Mouse (Mus musculus): ENCODE measurements around the gene Tsacc. TPM values are rescaled to one million over a fixed set of nuclear protein-coding genes. Genes with fewer than 3 reads are reported as not detected.
"Not testable (repeated sequence)": the region's sequence is repeated elsewhere in the genome, so short reads cannot be mapped to it uniquely, and the experiment has no call there.

Gene Tsacc
- total RNA-seq (2015), result 10.3 and 12.2 TPM in 2 replicates
- 4.1 and 5.3 TPM in 2 replicates for total RNA-seq (2017)

DNA sequence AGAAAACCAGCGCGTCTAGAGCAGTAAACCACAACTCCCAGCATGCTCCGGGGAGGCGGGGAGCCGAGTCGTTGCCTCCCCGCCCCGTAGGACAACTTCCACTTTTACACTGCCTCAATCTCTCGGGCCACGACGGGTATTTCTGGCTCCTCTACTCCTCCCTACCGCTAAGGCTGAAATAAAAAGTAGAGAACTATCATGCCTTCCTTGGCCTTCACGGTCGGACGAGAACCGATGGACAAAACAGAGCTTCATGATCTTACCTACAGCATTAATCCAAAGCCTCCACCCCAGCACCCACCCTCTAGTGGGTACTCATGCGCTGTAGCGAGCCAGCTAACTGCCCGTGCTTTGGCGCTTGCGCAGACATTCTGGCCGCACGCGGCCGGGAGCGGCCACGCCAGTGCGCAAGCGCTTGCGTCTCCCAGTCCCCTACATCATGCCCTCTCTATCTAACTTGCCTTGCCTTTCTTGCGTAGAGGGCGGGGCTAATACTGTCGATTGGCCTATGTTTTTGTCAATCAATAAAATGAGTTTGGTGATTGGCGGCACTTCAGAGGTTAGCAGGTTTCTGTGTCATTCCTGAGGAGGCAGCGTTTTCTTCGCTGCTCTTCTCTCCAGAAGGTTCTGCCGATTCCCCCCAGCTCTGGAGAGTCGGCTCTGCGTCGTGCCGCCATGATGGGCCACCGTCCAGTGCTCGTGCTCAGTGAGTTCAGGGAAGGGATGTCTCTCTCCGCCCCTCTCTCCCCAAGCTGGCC lies at the start of gene Tsacc, which contains the start of gene Cct3:
Tsacc (minus strand) TSS at position 439 of the 758 bp plus-strand sequence.
Cct3 (plus strand) TSS at position 556 of the 758 bp plus-strand sequence.
- ATAC-seq (replicated peaks; ENCODE audit: poor library complexity), result peak; percentile 83

DNA sequence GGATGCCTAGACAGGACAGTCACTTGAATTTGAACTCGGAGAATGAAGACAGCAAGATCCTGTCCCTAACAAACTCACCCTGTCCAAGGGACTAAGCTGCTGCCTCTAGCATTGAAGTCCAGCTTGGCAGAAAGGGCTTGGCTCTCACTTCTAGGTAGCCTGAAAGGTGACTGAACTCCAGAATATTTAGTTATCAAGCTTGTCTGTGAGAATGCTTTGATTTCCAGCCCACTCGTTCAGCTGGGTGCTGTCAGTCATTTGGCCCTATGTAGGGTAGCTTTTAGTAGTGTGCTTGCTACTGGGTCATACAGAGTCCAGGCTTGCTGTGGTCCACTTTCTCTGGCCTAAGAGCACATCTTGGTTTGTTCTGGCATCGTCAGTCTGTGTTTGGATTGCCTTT lies 42.2 kb upstream of the Tsacc start:
- no peak for ATAC-seq (replicated peaks; ENCODE audit: poor library complexity)

DNA sequence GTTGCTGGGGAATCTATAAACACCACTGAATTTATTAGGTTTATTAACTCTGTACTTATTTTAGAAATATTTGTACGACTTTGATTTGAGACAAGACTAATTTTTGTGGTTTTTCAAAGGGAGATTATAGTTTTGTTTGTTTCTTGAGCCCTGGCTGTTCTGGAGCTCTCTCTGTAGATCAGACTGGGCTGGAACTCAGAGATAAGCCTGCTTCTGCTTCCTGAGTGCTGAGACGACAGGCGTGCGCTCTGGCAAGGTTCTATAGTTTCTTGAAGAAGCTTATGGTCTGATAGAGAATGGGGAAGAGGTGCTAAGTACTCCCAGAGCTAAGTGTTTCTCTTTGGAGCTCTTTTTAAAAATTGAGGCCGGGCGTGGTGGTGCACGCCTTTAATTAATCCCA lies 41.5 kb upstream of the Tsacc start:
- peak; percentile 61 for ATAC-seq (replicated peaks; ENCODE audit: poor library complexity)

DNA sequence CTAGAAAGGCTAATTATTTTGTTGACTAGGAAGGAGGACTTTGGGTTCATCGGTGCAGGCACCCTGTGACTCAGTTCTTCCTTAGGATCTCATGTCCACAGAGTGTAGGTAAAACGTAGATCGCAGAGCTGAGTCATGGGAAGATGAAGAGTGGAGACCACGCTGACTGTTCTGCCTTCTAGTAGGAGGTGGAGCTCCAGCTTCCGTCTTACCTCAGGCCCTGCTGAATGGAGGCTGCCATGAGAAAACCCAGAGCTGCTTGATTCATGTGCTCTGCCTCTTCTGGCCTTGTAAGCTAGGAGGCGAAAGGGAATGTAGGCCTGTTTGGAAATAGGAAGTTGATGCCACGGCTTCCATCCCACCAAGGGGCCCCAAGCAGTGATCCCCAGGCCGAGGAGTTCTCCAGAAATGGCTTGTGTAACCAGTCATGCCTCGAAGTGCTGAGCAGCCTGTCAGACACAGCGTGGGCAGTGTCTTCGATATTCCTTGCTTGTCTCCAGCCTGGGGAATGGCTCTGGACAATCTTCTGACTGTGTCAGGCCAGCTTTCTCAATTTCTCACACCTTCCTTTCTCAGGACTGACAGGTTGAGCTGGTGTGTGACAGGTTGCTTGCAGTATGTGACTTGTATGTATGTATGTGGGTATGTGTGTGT lies 40.7 kb upstream of the Tsacc start:
- ATAC-seq (replicated peaks; ENCODE audit: poor library complexity), result peak; percentile 27

DNA sequence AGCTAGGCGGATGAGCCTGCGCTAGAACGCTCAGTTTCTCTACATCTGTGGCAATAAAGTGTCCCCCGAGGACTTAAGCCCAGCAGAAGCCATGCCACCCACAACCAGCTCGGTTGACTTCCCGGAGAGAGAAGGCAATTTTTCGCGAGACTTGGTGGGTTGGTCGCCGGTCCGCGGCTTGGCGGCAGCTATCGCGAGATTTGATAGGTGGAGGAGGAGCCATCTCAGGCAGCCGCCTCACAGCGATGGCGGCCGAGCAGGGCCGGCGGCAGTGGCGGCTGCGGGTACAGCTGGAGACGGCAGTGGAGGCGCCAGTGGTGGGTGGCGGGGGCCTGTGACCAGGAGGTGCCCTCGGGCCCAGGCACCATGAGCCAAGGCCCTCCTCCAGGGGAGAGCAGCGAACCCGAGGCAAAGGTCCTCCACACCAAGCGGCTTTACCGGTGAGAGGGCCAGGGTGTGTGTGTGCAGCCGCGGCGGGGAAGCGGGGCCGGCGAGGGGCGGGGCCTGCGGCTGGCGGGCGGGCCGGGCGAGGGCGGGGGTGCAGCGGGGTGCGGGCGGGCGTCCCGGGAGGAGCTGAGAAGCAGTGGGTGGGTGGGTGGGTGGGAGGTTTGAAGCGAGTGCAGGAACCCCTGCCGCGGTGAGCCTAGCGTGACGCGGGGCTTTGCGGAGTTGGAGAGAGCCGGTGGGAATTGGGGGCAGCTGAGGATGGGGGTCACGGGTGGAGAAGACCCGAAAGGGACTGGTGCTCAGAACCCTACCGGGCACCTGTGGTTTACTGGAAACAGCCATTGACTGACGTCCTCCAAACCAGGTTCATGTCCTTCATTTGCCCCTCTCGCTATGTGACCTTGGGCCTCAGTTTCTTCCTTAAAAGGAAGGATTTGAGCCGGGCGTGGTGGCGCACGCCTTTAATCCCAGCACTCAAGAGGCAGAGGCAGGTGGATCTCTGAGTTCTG lies 39.5 kb upstream of the Tsacc start, which contains the start of the genes Tmem79 and Smg5:
Tmem79 (minus strand) TSS at position 91 of the 956 bp plus-strand sequence.
Smg5 (plus strand) TSS at position 203 of the 956 bp plus-strand sequence.
- ATAC-seq (replicated peaks; ENCODE audit: poor library complexity), result peak; percentile 79

DNA sequence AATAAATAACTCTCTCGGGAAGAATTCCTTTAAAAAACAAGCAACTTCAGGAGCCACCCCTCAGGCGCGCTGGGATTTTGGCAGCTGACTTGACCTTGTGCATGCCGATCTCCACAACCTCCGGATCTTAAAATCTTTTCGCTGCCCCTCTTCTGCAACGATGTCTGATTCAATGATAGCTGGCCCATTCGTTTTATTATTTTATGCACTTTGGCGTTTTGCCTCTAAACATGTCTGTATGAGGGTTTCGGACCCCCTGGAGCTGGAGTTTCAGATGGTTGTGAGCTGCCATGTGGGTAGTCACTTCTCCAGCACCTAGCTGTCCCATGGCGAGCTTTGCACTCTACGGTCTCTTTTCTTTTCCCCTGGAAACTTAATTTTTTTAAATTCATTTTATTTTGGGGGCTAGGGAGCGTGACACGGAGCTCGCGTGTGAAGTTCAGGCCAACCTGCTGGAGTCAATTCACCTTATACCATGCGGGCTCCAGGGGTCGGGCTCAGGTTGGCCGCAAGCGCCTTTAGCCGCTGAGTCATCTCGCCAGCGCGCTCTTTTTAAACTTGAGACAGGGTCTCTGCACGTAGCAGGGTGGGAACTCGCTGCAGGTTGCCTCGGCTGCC lies 38.7 kb upstream of the Tsacc start:
- peak; percentile 29 for ATAC-seq (replicated peaks; ENCODE audit: poor library complexity)

DNA sequence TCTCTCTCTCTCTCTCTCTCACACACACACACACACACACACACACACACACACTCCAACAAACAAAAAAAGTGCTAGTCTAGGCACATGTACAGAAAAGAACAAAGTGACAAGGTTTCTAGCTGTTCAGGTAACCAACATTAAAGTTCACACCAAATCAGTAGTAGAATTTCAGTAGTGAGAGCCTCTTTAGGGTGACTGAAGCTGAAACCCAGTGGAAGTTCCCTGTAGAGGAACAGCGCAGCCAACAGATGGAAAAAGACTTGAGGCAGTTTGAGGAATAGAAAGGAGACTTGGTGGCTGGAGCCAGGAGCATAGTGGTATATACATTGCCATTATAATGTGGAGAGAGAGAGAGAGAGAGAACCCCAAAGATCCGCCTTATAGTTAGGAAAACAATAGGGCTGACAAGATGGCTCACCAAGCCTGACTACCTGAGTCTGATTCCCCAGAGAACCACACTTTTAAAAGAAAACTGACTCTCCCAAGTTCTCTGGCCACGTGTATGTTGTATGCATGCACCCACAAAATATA lies 38.2 kb upstream of the Tsacc start:
- ATAC-seq (replicated peaks; ENCODE audit: poor library complexity), result no peak

DNA sequence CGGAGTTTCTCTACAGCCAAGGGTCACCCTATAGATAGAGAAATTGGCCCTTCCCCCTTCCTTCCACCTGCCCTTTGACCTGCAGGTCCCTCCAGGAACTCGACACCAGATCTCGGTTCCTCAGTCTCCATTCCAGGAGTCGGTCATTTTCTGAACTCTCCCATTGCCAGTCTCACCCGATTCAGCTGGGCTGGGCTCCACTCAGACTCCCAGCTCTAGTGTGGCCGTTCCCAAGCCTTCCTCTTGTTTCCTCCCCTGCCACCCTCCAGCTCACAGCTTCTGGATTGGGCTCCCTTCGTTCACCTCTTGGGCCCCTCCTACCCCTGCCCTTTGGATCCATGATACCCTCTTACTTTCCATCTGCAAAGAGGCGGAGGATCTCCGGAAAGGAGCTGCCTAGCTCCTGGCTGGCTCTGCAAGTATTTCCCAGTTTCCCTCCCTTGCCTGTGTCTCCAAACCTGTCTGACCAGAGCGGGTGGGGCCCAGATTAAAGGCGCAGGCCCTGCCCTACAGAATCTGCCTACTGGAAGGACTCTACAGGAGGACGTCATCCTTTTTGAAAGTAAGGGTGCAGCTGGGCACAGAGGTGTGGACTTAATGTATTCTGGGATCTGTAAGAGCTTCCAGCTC lies 37.3 kb upstream of the Tsacc start:
- ATAC-seq (replicated peaks; ENCODE audit: poor library complexity), result no peak

DNA sequence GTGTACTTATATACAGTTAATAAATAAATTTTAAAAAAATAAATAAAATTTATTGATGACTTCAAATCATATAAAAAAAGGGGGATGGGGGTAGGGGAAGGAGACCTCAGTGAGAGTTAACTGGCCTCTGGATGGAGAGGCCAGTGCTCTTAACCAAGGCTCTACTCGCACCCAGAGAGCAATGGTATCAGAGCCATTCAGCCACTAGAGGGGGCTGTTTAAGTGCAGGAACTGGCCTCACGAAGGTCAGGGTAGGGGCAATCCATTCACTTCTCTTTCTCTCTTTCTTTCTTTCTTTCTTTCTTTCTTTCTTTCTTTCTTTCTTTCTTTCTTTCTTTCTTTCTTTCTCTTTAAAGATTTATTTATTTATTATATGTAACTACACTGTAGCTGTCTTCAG lies 34.5 kb upstream of the Tsacc start:
- peak; percentile 48; the same call in 1 of the 2 replicates for ATAC-seq (replicated peaks; ENCODE audit: poor library complexity)

DNA sequence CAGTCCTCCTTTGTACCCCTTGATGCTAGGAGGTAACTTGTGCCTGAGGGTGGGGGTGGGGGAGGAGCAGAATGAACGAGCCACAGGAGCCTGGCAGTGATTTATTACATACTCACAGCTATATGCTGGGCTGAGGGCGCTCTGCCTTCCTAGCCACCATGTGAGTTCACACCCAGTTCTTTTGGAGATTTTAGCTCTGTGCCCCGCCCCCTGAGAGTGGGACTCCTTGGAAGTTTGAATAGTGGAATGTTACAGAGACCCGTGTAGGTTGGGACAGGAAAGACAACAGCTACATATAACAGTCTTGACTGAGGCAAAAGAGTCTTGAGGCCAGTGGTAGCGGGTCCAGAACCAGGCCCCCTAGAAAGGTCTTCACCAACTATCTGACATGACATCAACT lies 32.2 kb upstream of the Tsacc start:
- ATAC-seq (replicated peaks; ENCODE audit: poor library complexity), result no peak

DNA sequence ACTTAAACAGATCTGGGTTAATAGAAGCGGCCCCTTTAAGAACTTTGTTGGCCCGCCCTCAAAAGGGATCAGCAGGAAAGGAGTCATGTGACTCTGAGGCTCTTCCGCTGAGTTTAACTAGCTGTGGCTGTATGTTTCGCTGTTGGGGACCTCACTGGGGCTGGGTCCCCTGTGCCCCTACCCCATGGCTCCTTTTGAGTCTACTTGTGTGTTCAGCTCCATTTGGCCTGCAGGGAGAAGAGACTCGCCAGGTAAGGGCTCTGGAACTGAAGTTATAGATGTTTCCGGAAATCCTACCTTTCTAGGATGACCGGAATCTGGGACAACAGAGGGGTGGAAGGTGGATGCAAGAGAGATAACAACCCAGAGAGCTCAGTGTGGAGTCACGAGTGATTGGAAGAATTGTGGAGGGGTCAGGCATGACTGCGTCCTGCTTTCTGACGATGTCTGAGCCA lies 28.2 kb upstream of the Tsacc start, which contains the start of gene Glmp:
Glmp (plus strand) TSS at position 73 of the 455 bp plus-strand sequence.
- ATAC-seq (replicated peaks; ENCODE audit: poor library complexity), result peak; percentile 94

DNA sequence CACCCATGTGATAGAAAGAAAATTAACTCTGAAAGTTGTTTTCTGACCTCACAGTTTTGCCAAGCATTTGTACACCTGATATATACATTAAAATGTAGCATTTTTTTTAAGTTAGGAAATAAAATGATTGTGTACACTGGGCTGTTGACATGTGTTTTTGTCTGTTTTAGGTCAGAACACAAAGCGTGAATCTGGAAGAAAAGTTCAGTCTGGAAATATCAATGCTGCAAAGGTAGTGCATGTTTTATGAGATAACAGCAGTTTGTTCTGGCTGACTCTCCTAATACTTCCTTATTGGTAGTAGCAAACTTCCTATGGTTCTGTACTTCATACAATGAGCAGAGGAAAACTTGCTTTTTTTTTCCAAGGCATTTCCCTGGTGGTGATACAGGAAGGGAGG lies 2.4 kb upstream of the Tsacc start:
- no peak for ATAC-seq (replicated peaks; ENCODE audit: poor library complexity)

DNA sequence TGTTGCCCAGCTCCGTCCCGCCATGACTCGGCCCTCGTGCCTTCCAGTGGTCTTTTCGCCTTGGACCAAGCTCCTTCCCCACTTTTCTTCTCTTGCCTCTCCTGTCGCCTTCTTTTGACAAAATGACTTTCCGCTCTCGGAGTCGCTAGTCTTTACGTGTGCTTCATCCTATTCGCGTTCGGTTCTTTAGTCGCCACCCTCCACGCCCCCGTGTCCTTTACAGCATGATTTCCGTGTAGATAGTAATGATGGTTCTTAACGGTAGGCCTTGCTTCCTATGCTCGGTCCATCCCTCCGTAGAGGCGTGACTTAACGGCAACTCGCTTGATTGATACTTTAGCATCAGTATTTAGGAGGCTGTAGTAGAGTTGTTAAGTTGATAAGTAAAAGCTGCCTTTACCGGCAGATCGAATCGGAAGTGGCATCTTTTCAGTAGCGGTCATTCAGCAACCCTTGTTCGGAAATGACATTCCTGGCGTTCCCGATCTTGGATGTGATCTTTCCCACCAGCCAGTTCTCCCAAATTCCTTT lies 587 bp upstream of the Tsacc start:
- ATAC-seq (replicated peaks; ENCODE audit: poor library complexity), result peak; percentile 27

DNA sequence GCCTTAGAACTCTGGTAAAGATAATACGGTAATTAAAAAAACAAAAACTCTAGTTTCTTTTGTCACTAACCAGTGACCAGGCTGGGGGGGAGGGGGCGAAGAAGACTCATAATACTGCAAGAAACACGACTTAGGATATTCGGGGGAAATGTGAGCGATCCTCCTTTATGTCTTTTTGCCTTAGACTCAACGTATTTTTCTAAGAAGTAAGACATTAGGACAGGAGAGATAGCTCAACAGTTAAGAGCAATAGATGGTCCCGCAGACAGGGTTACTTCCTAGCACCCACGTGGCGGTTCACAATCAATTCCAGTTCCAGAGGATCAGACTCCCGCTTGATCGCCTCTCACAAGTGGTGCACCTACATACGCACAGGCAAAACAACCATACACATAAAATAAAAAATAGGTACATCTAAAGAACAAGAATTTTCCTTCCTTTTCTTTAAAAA lies 664 bp downstream of the Tsacc start:
- no peak; the same call in none of the 2 replicates for ATAC-seq (replicated peaks; ENCODE audit: poor library complexity)

DNA sequence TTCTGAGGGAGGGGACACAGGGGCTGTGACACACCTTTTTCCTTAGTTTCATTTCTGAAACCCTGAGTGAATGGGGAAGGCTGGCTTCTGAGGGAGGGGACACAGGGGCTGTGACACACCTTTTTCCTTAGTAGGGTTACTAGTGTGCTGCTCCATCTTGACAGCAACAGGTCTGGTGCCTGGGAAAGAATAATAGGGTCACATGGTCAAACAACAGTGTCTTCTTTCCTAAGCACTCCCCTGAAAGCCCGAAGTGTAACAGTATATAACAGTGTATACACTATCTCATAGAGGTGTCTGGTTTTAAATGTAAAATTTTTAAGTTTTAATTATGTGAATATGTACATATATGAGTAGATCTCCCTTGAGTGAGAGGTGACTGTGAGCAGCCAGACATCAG lies 1.5 kb downstream of the Tsacc start:
- not testable (repeated sequence) for ATAC-seq (replicated peaks; ENCODE audit: poor library complexity)

DNA sequence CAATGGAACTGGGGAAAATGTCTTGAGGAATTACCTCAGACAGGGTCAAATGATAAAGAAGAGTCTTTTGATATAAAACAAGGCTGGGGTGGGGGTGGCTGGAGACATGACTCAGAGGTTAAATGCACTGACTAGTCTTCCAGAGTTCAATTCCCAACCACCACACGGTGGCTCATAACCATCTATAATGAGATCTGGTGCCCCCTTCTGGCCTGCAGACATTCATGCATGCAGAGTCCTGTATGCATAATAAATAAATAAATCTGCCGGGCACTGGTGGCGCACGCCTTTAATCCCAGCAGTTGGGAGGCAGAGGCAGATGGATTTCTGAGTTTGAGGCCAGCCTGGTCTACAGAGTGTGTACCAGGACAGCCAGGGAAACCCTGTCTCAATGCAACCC lies 4.8 kb downstream of the Tsacc start:
- 0 out of 2 replicates have a peak, but pooled peaks have one; percentile 11 for ATAC-seq (replicated peaks; ENCODE audit: poor library complexity)

DNA sequence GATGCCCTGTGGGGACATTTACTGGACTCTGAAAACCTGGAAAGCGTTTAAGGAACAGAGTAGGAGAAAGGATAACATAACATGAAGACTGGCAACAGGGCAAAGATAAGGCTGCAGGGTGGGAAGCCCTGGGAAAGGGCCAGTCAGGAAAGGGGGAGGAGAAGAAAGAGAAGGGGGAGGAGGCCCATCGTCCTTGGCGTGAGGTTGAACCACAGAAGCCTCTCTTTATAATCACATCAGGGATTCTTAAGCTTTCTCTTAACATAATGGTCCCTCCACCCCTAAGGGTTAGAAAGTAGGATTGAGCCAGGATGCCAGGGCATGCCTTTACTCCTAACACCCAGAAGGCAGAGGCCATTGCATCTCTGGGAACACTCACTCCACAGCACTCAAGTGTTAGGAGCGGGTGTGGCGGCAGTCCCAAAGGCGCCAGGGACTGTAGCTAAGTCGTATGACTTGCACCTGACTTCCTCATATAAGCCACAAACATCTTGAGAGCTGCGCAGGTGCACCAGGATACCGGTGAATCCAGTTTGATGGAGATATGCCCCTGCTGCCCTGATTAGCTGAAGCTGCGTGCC lies 8.6 kb downstream of the Tsacc start:
- not testable (repeated sequence) for ATAC-seq (replicated peaks; ENCODE audit: poor library complexity)

DNA sequence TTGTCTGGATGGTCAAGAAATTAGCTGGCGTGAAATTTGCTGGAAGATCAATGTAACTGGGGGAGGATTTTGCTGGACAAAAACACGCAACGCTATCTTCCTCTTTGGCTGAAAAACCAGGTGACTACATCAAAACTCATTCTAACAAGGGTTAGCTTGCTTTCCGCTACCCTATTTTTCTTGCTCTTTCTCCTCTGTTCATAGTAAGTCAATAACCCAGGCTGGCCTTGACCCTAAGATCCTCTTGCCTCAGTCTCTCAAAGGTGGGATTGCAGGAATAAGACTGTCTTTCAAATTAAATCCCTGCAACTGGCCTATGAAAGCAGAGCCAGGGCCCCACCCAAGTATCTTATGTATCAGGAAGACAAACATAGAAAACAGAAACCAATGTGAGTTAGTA lies 9.7 kb downstream of the Tsacc start, which contains the start of gene Gm38392:
Gm38392 (minus strand) TSS at position 101 of the 400 bp plus-strand sequence.
- no peak for ATAC-seq (replicated peaks; ENCODE audit: poor library complexity)

DNA sequence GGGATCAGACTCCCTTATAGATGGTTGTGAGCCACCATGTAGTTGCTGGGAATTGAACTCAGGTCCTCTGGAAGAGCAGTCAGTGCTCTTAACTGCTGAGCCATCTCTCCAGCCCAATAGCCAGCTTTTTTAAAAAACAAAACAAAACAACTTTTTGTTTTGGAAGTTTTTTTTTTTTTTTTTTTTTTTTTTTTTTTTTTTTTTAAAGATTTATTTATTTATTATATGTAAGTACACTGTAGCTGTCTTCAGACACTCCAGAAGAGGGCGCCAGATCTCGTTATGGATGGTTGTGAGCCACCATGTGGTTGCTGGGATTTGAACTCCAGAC lies 11.3 kb downstream of the Tsacc start:
- not testable (repeated sequence) for ATAC-seq (replicated peaks; ENCODE audit: poor library complexity)

All from megakaryocyte progenitor cell, adult 5-6 weeks (primary cell).